Mouse (Mus musculus) kidney, postnatal 0 days (tissue): ENCODE measurements around the gene 1700016K19Rik. TPM values are rescaled to one million over a fixed set of nuclear protein-coding genes. Genes with fewer than 3 reads are reported as not detected.

Experiments used
- ATAC-seq: fragments of 200-750 bp; cut with Nextera tagmentation; replicated peaks from 2 replicates; pipeline ENCODE4 v1.8.0; 2017; ENCODE audit warnings: low read depth, moderate number of reproducible peaks, moderate TSS enrichment, moderate library complexity; ENCODE audit not compliant: low FRiP score
- DNase-seq: peaks from one replicate; pipeline ENCODE4 v3.0.0-alpha.2; 2016; ENCODE audit warnings: low spot score
- H3K27ac ChIP-seq: fragments of 300-500 bp; sonication (generic); 2 replicates; pipeline ENCODE4 v1.5.1; 2014; ENCODE audit warnings: mild to moderate bottlenecking
- H3K27me3 ChIP-seq: fragments of 300-500 bp; sonication (generic); 2 replicates; pipeline ENCODE4 v1.6.1; 2014; ENCODE audit warnings: low read length, mixed read lengths; ENCODE audit not compliant: insufficient read depth
- H3K36me3 ChIP-seq: fragments of 300-500 bp; sonication (generic); 2 replicates; pipeline ENCODE4 v1.6.1; 2014; ENCODE audit warnings: low read length, mixed read lengths; ENCODE audit not compliant: insufficient read depth
- H3K4me1 ChIP-seq: fragments of 300-500 bp; sonication (generic); replicated peaks from 2 replicates; pipeline ENCODE4 v1.6.1; 2014; ENCODE audit warnings: antibody characterized with exemption, low read length, mixed read lengths; ENCODE audit not compliant: insufficient read depth
- H3K4me2 ChIP-seq: fragments of 300-500 bp; sonication (generic); 2 replicates; pipeline ENCODE4 v1.6.1; 2014; ENCODE audit warnings: mild to moderate bottlenecking, low read length, moderate library complexity, mixed read lengths
- H3K4me3 ChIP-seq: fragments of 300-500 bp; sonication (generic); replicated peaks from 2 replicates; pipeline ENCODE4 v1.5.1; 2014; ENCODE audit warnings: low read depth, low read length
- H3K9ac ChIP-seq: fragments of 300-500 bp; sonication (generic); 2 replicates; pipeline ENCODE4 v1.6.1; 2014; ENCODE audit warnings: low read depth, low read length
- H3K9me3 ChIP-seq: fragments of 300-500 bp; sonication (generic); replicated peaks from 2 replicates; pipeline ENCODE4 v1.6.1; 2016; ENCODE audit warnings: low read length, inconsistent platforms, mixed read lengths
- CTCF ChIP-seq: IDR thresholded peaks from 2 replicates; pipeline ENCODE4 v1.5.1; 2016; ENCODE audit warnings: antibody characterized with exemption, low read depth, mild to moderate bottlenecking, moderate library complexity
- WGBS: fragments of 180-500 bp; shearing (Covaris S2); extraction: QIAGEN DNeasy Blood & Tissue Kit; methylation state at CpG from one replicate; pipeline ENCODE4 v1.1.7; 2014; 5-methylcytosine and 5-hydroxymethylcytosine counted together
- polyA plus RNA-seq: library from polyadenylated mRNA; unstranded; fragments of >200 nt; fragmentation: Nextera tagmentation; extraction: Ambion mirVana; gene quantifications from 2 replicates; pipeline ENCODE4 v1.2.1, GENCODE M21; 2015

1700016K19Rik gene
- polyA plus RNA-seq, 1 experiment from 2014 or later, result 0.38 TPM

DNA sequence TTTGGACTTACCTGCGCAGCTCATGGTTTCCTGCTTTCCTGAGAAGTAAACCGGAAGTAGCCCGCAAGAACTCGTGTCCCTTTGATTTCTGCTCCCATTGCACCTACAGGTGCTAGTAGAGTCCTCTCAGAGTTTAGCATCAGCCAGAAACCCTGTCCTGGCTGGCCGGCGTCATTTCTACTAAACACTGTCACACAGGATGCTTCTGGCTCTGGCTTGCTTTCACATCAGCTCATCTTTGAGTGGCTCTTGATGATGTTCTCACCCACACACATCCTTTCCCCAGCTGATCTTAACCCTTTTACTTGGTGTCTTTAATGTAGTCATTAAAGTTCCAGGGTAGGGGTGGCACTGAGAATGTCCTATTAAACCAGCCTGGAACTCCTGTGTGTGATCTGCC lies 15.5 kb downstream of the 1700016K19Rik start:
- 88% methylated on average over 6 of the region's 6 CpGs for WGBS
- H3K9me3 ChIP-seq, result no peaks in the 10 kb centered on the region
- no peaks in the 10 kb centered on the region for H3K27me3 ChIP-seq
- no peak for TF ChIP-seq CTCF
- ATAC-seq (no peak), DNase-seq (no peak)
- H3K27ac ChIP-seq, result no peak overlapping the region
- no peaks in the 10 kb centered on the region for H3K4me1 ChIP-seq
- H3K4me3 ChIP-seq, result no peak overlapping the region
- H3K4me2 ChIP-seq, result no peak overlapping the region
- no peaks in the 10 kb centered on the region for H3K36me3 ChIP-seq
- H3K9ac ChIP-seq, result no peak overlapping the region

DNA sequence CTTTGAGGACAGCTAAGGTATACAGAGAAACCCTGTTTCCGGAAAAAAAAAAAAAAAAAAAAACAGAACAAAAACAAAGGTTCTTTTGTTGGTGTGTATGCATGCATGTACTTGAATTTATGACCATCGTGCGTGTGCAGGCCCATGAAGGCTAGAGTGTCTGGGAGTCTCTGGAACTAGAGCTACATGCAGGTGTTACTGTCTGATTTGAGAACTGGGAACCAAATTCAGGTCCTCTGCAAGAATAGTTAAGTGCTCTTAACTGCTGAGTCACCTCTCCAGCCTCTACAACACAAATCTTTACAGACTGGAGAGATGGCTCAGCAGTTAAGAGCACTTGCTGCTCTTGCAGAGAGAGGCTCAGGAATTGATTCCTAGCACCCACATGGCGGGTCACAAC lies 16.1 kb downstream of the 1700016K19Rik start:
- no peak for TF ChIP-seq CTCF

DNA sequence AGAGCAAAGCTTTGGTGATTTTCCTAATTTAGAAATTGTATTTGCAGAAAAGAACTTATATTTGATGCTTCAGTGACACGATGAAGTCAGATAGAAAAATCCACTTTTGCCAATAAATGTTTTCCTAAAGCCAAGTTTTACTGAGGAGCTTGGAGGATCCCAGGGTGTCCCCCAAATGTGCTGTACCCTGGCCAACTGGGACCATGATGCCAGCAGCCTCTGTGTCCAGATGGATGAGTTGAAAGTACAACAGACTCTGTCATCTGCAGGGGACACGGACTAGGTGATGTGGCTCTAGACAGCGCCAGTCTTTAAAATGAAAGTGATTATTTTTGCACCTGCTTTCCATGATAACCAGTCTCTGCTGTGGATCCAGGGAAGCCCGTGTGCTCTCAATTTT lies 20.2 kb downstream of the 1700016K19Rik start:
- Histone ChIP-seq H3K4me3 (no peak overlapping the region), H3K9ac (no peak overlapping the region), H3K4me1 (0 out of 2 replicates have a peak, but pooled peaks cover 3% of the 10 kb centered on the region), H3K9me3 (no peaks in the 10 kb centered on the region), H3K36me3 (peaks cover 12% of the 10 kb centered on the region; the same call in 1 of the 2 replicates), H3K27ac (no peak overlapping the region), H3K4me2 (no peak overlapping the region), H3K27me3 (no peaks in the 10 kb centered on the region)
- ATAC-seq, result no peak
- no peak for TF ChIP-seq CTCF
- no peak for DNase-seq
- 91% methylated on average over 4 of the region's 4 CpGs for WGBS

More for the DNA sequence above, 16.1 kb downstream of the 1700016K19Rik start:
- ATAC-seq (no peak), DNase-seq (no peak)
- no peak overlapping the region for H3K4me2 ChIP-seq
- 68% methylated on average over 4 of the region's 4 CpGs for WGBS
- H3K36me3 ChIP-seq, result peaks cover 1% of the 10 kb centered on the region; the same call in 1 of the 2 replicates
- no peak overlapping the region for H3K4me3 ChIP-seq
- no peaks in the 10 kb centered on the region for H3K9me3 ChIP-seq
- H3K27ac ChIP-seq, result no peak overlapping the region
- H3K9ac ChIP-seq, result no peak overlapping the region
- H3K4me1 ChIP-seq, result no peaks in the 10 kb centered on the region
- H3K27me3 ChIP-seq, result no peaks in the 10 kb centered on the region

DNA sequence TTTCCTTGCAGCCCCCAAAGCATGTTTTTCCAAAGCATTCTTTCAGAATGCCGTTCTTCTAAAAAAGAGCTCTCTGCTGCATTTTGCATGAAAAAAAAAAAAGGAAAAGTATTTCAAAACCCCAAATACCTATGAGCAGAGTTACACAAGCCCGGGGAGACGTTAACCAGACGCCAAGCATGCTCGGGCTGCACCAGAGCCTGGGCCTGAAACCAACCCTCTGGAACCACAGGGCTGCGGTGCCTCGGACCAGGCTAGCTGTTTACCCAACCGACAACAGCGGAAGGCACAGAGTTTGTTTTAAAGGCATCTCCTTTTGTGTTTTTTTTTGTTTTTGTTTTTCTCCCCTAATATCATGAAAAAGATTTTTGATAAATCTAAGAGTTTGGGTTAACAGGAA lies 21.2 kb downstream of the 1700016K19Rik start:
- no peak overlapping the region for H3K9ac ChIP-seq
- H3K4me3 ChIP-seq, result no peak overlapping the region
- peaks cover 12% of the 10 kb centered on the region; the same call in 1 of the 2 replicates for H3K36me3 ChIP-seq
- TF ChIP-seq CTCF, result no peak
- no peak for DNase-seq
- H3K4me1 ChIP-seq, result 0 out of 2 replicates have a peak, but pooled peaks cover 11% of the 10 kb centered on the region
- 73% methylated on average over 9 of the region's 9 CpGs for WGBS
- no peak overlapping the region for H3K27ac ChIP-seq
- no peaks in the 10 kb centered on the region for H3K9me3 ChIP-seq
- H3K4me2 ChIP-seq, result no peak overlapping the region
- ATAC-seq, result no peak
- H3K27me3 ChIP-seq, result no peaks in the 10 kb centered on the region

DNA sequence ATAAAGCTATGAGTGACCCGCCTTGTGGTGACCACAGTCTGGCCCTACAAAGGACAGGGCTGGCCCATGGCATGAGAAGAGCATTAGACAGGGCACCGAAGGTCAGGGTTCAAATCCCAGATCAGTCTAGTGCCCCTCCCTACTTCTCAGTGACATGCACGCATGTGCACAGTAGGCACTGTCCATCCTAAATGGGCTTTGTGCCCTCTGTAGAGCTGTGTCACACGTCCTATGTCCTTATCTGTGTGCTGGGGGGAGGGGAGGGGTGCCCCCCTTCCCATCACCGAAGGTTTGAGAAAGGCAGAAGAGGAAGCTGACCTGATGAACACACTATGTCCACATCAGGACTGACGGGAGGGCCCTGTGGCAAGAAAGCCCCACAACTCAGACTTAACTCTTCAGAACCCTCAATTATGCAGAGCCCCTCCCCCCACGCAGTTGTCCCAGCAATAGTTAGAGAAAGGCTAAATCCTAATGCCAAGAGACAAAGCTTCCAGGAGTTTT lies 25.4 kb downstream of the 1700016K19Rik start:
- DNase-seq, result no peak
- 78% methylated on average over 7 of the region's 7 CpGs for WGBS

DNA sequence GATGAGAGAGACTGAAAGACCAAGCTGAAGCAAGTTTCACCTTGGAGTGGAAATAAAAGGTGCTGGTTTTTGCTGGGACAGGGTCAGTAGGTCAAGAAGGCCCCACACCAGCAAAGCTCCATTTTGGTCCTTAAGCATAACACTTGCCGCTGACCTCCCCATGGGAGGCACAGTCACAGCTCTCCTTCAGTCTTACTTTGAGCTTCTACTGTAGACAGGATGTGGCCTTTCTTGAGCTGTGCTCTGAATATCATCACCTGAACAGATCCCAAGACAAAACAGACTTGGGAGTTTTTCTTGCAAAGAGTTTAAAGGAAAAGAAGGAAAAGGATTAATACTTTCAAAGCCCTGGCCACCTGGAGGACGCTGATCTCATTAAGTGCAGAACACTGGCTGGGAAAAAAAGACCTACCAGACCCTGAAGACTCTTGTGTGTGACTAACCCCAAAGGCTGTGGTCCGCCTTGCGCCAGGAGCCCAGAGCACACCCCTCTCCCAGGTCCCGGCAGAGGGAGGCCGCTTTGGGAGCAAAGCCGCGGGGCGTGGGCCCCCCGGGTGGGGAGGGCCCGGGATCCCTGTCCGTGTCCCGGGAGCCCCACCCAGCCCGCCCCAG lies 26.9 kb downstream of the 1700016K19Rik start:
- 4% methylated on average over 13 of the region's 14 CpGs for WGBS
- Histone ChIP-seq H3K4me1 (peaks cover 23% of the 10 kb centered on the region; the same call in 1 of the 2 replicates), H3K4me2 (peak overlapping the region; percentile 91), H3K36me3 (0 out of 2 replicates have a peak, but pooled peaks cover 8% of the 10 kb centered on the region), H3K4me3 (peak overlapping the region; percentile 72), H3K9ac (peak overlapping the region; percentile 83), H3K27ac (peak overlapping the region; percentile 70), H3K27me3 (peaks cover 3% of the 10 kb centered on the region; the same call in 1 of the 2 replicates), H3K9me3 (no peaks in the 10 kb centered on the region)
- TF ChIP-seq CTCF, result no peak
- ATAC-seq (no peak), DNase-seq (peak; percentile 53)

More for the DNA sequence above, 25.4 kb downstream of the 1700016K19Rik start:
- no peaks in the 10 kb centered on the region for H3K9me3 ChIP-seq
- no peak overlapping the region for H3K9ac ChIP-seq
- ATAC-seq, result no peak
- no peak overlapping the region for H3K27ac ChIP-seq
- no peak overlapping the region; the same call in 1 of the 2 replicates for H3K4me3 ChIP-seq
- H3K4me2 ChIP-seq, result peak overlapping the region; percentile 91
- H3K4me1 ChIP-seq, result peaks cover 23% of the 10 kb centered on the region; the same call in 1 of the 2 replicates
- H3K36me3 ChIP-seq, result peaks cover 12% of the 10 kb centered on the region; the same call in 1 of the 2 replicates
- peaks cover 3% of the 10 kb centered on the region; the same call in 1 of the 2 replicates for H3K27me3 ChIP-seq
- TF ChIP-seq CTCF, result no peak
